Mouse (Mus musculus) CH12.LX (cell line): Measurements from ENCODE around the gene Ryr1.

Experiments used
- CTCF ChIP-seq, 2 experiments: IDR thresholded peaks in 1 of 2; conservative IDR thresholded peaks in 1 of 2; 2 replicates each; pipeline ENCODE4 v1.5.1; 2011 to 2012; ENCODE audit warnings: low read depth in 2 of 2, low read length in 2 of 2, improper control_type of control experiment in 1 of 2, inconsistent platforms in 1 of 2, mild to moderate bottlenecking in 1 of 2, moderate library complexity in 1 of 2
- KAT2A ChIP-seq: IDR thresholded peaks from 2 replicates; pipeline ENCODE4 v1.6.1; 2012; ENCODE audit warnings: low read length, improper control_type of control experiment, inconsistent platforms; ENCODE audit not compliant: insufficient replicate concordance

- TF ChIP-seq CTCF (conservative IDR thresholded peaks at IDR 0.05 in 1 of 2, IDR thresholded peaks at IDR 0.05 in 1 of 2; ENCODE audit: low read depth in 2 of 2, low read length in 2 of 2), result no peak
- TF ChIP-seq KAT2A, result no peak
Observed at GRCm38 (mm10) chr7:29155196-29155837, 30.3 kb upstream of the Ryr1 start.
